Mouse (Mus musculus) heart, postnatal 0 days (tissue): ENCODE data around the gene Timm22.

Experiments used
- CTCF ChIP-seq: IDR thresholded peaks from 2 replicates; pipeline ENCODE4 v1.5.1; 2016; ENCODE audit warnings: antibody characterized with exemption, control low read depth, low read depth
- EP300 ChIP-seq: IDR thresholded peaks from 2 replicates; pipeline ENCODE4 v1.6.1; 2016; ENCODE audit warnings: antibody characterized with exemption, low read depth

DNA sequence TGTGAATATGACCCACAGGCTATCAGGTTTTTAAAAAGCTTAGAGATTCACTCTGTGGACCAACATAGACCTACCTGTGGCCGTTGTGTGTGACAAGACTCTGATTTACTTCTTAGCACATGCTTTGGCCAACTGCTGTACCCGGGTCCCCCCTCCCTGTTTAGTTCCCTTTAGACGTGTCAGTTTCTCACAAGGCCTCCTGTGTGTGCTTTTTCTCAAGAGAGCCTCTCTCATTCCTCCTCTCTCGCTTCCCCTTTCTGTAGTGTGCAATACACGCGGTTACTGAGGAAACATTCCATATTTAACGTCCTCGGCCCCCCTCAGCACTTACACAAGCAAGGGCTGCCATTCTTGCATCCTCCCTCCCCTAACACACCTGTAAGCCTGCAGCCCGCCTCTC is 52.0 kb downstream of the Timm22 start:
- TF ChIP-seq CTCF (no peak), EP300 (no peak)
